Mouse (Mus musculus) urinary bladder, postnatal 36 days (tissue): ENCODE measurements at regions not wholly inside any gene's neighbourhood (a gene's known extent, or its start where the extent isn't known, plus 50 kb on each side); places are given as distances from the start of the nearest gene placed in this dataset.

Experiments
- DNase-seq, 2 experiments: peaks; one replicate each; pipeline ENCODE4 v3.0.0; 2022; ENCODE audit warnings: low spot score in 2 of 2, mixed read lengths in 1 of 2

DNA sequence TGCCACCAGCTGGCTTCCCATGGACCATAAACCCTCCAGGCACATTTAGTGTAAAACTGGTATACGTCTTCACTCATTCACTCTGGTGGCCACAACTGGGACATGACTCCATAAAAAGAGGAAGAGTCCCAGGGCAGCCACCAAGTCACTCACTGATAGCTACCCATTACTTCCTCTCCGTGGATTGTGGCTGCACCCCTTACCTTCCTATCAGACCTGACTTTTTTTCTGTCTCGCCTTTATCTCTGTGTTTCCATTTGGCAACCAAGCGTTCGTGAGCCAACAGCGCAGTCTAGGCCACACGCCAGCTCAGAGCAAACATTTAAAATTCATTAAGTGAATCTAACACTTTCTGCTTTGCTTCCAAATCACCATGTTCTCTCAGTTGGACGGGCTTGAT lies 53.9 kb upstream of the Slc44a1 start:
- peak in 1 of 2 experiments; percentile 21 for DNase-seq

DNA sequence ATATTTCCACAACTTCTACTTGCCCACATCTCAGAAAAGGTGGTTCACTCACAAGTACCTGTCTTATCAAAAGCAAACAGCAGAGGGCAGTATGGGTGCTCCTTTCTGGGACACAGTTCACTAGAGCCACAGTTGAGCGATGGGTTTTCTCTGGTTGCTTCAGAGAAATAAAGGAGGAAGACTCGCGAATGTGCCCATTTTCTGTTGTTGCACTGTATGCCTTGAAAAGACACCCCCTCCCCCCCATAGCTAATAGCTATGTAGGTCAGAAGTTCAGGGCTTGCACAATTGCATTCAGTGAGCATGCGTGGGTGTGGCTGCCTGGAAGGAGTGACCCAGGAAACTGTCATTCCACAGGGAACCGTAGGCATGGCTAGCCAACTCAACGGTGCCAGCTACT lies 55.5 kb upstream of the Slc44a1 start:
- DNase-seq = peak; percentile 64 to 78

DNA sequence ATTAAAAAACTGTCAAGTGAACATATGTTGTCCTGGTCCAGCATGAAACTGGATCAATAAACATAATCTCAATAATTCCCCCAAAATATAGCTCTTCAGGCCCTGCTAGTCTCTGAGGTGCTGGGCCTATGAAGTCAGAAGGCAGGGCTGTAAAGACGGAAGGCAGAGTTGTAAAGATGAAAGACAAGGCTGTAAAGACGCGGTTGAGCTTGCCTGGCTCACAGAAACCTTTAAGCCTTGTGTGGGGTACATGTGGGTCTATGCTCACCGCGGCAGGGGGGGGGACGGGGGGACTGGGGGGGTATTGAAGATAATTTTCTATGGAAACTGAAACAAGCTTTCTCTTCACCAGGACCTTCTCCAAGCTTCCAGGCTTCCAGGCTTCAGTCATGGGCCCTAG lies 56.1 kb upstream of the Slc44a1 start:
- no peak for DNase-seq

DNA sequence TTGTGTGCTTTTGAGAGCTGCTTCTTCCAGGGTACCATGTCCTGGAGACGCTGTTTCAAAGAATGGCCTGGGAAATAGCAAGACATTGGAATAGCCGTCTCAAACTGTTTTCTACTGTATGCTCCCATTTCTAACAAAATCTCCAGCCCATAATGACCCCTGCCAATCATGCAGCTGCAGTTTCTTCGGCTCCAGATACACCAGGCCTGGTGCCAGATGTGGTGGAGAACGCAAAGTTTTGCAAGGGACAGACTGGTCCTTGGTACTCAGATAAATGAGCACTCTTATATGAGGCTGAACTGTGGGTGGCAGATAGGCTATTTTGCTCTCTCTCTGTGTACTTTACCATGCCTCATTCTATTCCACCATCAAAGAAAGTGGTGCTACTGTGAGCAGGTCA lies 58.2 kb upstream of the Slc44a1 start:
- DNase-seq = no peak

DNA sequence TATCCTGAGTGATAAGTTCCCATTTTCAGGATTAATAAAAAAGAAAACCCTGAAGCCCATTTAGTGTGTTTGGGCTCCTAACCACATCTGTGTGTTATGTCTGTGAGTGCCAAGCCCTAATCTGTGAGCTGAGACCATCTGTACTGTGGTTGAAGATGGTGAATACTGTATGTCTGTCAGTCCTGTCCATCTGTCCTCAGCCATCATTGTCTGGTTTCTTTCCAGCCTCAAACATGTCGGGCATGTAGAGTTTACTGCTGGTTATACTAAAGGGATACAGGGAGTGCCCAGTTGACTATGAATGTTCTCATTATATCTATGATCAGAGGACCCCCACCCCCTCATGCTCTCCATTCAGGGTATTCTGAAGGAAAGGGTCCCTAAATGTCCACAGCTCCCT lies 60.4 kb upstream of the Slc44a1 start:
- no peak for DNase-seq

DNA sequence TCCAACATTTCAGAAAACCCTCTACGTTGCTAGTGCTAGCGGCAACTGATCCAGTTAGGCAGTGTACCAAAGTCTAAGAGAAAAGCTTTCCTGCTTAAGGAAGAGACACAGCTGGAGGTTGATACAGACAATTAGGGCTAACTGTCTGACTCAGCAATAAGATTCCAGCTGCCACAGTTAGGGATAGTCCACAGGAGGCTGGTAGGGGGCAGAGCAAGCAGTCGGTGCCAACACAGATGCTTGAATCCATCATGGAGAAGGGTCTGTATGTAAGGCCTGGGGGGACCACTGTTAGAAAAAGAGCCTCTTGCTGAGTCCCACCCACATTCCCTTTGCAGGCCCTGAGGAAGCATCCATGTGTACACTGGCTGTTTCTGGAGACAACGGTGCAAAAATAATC lies 63.2 kb upstream of the Slc44a1 start:
- DNase-seq = no peak

DNA sequence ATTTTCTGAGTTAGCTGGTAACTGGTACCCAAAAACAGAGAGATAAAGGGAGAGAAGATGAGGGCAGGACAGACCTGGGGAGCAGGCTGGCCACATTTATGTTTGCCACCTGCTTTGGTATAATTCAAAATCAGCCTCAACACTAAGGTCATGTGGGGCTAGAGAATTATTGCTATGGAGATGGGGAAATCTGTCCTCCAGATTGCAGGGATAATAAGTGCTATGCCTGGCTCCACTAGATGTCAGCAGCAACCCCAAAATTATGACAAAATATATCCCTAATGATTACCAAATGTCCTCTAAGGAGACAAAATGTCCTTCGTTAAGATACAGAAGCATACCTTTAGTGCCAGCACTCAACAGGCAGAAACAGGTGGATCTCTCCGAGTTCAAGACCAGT lies 83.8 kb upstream of the Slc44a1 start:
- no peak for DNase-seq

DNA sequence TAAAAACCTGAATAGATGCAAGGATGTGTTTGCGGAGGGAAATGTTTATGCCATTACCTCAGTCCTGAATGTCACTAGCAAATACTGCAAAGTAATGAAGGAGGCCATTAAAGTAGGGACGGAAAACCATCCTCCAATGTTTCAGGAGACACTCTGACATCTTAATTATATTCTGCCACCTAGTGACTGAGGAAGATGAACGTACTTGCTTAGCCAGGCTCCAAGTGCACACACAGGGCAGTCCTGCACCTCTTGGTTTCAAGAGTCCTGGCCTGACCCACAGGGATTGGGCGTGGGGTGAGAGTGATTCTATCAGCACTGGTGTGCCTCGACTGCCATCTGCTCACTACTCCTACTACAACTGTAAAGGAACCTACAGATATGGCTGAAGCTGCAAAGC lies 85.3 kb upstream of the Slc44a1 start:
- DNase-seq = peak; percentile 12 to 28

DNA sequence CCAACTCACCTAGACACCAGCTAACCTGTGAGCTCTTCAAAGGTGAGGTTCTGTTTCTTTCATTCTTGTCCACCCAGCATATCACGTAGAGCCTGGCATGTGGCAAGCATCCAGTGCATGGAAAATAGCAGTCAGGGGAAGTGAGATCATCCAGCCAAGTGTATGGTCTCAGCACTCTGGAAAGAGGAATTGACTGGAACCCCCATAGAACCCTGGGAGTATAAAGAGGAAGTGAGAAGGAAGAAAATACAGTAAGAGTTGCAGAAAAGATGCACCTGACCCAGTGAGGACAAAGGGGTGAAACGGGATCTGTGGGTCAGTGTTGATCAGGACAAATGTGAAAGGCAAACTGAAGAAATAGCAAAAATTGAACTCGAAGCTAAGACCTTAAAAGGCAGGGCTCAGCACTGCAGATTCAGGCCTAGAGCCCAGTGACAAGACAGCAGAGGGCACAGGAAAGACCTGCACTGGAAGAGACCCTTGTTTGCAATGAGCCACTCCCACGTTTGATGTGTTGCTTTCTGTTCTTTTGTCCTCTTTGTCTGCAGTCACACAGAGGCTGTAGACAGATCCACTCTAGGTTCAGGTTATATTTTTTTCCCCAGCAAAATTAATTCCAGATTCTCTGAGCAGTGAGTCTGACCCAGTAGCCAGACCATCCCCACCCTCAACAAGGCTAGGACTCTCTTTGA lies 86.7 kb upstream of the Slc44a1 start:
- DNase-seq = no peak

DNA sequence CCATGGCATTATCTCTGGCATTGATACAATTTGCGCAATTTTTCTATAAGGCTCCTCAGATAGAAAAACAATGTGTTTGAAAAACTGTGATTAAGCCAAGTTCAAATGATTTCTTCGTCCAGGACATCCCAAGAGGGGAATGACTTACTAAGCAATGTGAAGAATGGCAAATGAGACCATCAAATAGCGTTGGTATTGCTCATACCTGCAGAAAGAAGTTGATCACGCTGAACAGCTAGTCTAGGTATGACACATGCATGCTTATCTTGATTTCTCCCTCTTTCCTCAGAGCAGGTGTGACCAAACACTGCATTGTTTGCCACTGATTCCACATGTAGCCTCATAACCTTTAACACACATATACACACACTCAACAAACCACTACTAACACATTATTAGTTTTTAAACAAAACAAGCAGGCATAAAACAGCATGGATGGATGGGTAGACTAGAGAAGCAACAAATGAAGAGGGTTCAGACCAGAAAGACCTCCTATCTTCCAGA lies 89.1 kb upstream of the Slc44a1 start:
- no peak for DNase-seq

DNA sequence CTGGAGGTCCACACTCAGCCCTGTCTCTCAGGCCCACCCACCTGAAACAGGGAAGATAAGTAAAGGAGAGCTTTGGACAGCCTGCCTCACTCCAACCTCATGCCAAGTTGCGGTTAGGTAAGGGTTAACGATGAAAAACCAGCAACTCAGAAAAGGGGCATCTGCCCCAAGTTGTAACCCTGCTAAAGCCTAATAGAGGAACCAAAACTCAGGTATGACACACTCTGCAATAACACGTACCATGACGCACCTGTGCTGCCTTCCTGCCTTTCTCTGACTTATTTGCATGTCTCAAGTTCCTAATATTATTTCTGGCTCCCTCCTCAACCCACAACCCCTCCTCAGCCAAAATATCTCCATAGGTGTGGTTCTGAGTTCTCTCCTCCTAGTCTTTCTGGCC lies 94.9 kb upstream of the Slc44a1 start:
- DNase-seq = no peak

DNA sequence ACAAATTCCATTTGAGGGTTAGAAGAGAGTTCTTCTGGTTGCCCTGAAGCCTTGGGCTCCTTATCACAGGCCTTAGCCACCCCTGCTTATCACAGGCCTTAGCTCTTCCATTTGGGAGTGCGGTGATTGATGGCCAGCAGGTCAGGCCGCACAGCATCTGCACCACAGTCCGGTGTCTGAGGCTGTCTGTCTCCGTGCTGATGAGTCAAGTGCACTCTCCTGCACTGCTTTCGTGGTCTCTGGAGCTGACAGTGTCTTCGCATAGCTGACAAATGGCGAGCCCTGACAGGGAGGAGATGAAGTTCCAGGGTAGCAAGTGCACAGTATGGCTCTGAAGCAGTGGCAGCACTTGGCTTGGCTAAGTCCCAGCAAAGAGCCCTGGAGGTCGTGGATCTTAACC lies 95.7 kb upstream of the Slc44a1 start:
- no peak for DNase-seq

DNA sequence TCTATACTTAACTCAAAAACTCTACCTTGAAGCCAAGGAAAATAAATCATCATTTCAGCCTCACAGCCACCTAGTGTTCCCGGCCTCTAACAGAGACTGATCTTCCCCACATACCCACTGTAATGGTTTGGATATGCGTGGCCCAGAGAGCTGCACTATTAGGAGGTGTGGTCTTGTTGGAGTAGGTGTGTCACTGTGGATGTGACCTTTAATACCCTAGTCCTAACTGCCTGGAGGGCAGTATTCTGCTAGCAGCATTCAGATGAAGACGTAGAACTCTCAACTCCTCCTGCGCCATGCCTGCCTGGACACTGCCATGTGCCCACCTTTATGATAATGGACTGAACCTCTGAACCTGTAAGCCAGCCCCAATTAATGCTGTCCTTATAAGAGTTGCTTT lies 99.0 kb upstream of the Slc44a1 start:
- no peak for DNase-seq

DNA sequence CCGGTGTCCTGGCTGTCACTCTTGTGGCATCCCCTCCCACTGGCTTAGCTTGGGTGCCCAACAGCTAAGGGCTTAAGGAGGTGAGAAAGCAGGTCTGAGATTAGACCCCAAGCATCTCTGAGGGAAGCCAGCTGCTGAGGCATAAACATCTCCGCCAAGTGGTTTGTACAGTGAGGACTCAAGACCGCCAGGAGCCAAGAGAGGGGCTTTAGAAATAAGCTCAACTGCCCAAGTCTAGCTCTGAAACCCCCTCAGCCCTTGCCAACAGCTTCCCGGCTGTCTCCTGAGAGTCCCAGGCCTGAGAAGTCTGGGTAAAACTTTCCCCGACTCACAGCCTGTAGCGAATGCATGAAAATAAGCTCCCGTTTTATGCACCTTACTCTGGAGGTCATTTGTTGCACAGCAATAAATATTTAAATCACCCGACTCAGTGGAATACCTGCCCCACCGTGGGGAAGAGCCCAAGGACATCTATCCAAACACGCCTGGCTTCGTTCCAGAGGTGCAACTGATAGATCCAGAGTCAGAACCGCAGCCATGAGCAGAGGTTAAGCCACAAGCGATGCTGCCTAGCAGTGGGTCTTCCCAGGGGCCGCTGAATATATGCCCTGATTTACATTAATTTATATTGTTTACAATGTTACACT lies 100.1 kb upstream of the Slc44a1 start:
- DNase-seq = no peak

DNA sequence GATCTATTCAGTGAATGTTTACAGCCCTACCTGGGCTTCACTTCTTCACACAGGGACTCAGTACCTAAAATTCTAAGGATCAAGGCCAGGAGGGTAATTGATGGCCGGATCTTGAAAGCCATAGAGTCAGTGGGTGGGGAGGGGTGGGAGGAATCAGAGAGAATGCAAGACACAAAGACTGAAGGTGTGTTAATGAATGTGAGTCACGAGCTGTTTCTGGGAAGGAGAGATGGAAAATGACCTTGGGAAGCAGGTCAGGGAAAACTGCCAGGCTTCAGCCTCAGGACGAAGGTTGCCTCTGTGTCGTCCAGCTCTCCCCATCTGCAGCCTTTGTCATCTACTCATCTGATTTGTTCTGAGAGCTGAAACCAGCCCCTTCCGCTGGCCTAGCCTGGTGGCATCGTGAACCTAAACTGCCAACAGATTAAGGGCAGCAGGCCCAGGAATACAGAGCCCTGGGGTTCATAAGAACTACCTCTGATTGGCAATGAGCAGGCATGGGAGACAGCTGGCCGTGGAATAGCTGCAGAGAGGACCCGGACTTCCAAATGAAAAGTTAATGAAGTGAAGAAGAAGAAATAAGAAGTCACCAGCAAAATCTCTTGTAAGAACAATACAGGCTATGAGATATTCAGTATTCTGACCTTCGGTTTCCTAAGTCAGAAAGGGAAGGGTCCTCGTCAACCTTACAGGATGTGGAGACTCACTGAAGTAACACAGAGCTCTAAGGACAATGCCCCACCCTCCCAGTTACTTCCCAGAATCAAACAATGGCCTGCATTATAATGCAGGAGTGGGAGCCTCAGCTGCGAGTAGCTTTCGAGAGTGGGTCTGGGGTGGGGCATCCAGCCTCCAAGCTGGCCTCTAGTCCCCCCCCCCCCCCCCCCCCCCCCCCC lies 100.8 kb upstream of the Slc44a1 start:
- DNase-seq = no peak

DNA sequence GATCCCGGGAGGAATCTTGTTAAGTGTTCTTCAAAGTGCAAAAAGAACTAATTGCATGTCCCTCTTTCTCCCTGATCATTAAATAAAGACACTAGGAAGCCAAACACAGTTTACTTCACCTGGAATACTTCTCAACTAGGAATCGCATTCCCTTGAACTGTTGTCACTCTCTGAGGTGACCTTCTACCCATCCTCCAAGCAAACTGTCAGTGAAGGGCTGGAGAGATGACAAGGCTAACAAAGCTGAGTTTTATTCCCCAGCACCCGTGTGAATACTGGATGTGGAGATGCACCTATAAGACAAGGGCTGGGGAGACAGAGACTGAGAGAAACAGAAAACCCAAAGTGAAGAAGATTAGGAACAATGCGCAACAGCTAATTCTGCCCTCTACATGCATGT lies 101.7 kb upstream of the Slc44a1 start:
- no peak for DNase-seq

DNA sequence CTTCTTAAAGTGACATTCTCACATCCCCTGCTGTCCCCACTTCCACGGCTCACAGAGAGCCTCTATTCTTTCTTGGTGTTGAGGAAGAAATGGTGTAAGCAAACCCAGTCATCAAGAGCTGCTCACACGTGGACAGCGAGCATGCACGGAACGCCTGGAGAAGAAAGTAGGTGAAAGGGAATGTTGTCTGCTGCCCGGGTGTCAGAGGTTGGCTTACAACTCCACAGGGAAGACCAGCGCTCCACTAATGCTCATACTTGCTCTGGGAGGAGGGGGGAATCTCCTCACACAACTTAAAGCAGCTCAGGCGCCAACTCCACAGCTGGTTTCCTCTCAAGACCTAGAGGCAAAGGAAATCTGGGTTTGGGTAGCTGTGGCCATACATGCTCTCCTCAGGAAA lies 102.4 kb upstream of the Slc44a1 start:
- DNase-seq = peak in 1 of 2 experiments; percentile 43

DNA sequence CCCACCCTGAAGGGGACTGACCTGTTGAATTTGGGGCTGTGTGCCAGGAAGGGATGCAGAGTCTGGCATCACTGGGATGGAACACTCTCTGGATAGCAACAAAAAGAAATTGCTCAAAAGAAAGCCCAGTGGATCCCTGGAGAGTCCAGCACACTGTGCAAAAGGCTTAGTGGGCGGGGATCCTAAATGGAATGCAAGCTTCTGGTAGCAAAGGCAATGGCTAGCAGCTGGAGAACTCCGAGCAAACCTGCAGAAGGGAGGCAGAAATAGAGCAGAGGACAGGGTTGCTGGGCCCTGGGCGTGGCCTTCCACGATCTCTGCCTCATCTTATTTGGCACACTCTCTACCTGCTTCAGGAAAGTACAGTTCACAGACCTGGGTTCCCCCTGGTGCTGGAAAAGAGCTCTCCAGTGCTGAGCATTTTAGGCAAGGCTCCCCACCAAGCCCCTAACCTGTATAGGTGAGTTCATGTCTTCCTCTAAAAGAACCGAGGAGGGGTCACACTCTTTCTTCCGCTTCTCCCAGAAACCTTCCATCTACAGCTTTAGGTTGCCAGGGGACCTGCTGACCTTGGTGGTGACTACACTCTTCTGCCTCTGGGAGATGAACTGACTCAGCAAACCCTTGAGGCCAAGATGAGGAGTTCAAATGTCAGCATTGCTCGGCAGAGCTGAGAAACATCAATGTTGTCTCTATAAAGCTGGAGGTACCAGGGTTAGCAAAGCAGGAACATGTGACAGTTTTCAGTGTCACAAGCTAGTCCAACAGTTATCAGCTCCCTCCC lies 112.6 kb upstream of the Slc44a1 start:
- DNase-seq = peak in 1 of 2 experiments; percentile 55

DNA sequence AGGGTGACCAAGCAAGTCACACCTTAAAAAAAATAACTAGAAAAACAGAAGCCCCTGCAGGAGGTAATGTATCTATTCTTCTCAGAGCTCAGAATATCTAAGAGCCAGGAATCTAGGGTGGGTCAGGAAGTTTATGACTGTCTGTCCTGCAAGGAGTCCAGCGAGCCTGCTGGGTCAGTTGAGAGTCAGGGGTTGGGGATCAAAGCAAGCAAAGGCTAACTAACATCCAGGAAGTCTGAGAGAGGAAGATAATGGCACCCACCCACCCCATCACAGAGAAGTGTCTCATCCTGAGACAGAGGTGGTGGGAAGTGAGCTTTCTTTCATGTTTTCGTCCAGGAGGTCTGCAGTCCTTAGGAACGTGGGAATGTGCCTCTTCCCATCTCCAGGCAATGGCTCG lies 116.4 kb upstream of the Slc44a1 start:
- DNase-seq = no peak

DNA sequence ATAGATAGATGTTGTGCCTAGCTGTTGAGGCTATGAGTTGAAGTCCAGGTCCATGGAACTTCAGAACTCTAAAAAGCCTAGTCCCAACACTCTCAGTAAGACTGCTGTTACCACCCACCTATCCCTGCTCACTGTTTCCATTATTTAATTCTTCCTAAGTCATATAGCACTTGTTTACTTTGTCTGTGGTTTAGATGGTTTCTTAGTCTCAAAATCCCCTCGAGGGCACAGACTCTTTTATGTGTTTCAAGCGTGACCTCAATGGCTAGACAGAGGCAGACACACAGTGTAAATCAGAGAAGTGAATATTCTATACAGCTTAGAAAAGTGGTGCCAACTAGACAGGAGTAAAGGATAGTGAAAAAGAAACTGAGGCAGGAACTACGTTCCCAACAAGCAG lies 117.0 kb upstream of the Slc44a1 start:
- no peak for DNase-seq

DNA sequence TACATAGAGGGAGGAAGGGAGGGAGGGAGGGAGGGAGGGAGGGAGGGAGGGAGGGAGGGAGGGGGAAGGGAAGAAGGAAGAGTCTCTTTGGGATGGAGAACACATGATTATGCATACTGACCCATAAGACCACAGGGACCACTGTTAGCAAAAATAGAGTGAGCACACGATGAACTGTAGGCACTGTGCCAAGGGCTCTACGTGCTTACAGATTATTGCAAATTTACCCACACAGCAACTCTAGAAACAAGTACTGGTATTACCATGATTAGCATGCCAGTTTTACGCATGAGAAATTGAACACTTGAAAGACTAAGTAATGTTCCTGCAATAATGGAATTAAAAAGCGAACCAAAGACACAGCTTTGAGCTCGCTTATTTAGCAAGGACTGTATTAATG lies 117.7 kb upstream of the Slc44a1 start:
- no peak for DNase-seq
